Mouse (Mus musculus) kidney, adult 11 months (tissue): ENCODE measurements around the gene Npas1.

ENCODE experiments used
- DNase-seq: peaks from one replicate; pipeline ENCODE4 v3.0.0; 2022

Gene Npas1

DNA sequence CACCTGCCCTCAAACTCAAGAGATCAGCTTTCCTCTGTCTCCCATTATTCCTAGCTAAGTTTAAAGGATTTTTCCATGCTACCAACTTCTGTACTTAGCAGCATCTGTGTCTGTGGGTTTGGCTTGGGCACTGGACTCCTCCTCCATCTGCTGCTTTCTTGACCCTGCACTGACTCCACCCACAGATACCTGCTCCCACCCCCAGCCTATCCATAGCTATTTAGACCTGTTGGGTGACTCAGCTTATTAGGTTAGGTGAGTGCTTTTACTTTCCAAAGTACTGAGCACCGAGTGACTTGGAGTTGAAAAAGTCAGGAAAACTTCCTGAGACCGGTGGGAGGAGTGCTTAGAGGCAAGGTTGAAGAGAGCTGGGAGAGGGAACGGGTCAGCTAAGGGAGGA lies 62.1 kb downstream of the Npas1 start:
- DNase-seq, result peak; percentile 73

DNA sequence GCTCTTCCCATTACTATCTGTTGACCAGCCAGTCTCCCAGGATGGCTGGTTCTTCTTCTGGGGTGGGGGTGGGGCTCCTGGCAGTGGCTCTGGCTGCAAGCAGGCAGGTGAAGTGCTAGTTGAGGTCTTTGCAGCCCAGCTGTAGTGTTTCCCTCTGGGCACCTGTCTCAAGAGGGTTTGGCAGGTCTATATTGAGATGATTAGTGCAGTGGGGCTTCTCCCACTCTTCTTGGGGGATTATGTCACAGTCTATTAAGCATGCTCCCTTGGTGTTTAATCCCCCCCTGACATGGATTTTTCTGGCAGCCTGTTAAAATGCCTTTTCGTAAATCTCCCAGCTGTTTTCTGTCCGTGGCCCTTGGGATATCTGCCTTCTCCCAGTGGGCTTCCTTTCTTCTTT lies 64.6 kb downstream of the Npas1 start:
- no peak for DNase-seq

DNA sequence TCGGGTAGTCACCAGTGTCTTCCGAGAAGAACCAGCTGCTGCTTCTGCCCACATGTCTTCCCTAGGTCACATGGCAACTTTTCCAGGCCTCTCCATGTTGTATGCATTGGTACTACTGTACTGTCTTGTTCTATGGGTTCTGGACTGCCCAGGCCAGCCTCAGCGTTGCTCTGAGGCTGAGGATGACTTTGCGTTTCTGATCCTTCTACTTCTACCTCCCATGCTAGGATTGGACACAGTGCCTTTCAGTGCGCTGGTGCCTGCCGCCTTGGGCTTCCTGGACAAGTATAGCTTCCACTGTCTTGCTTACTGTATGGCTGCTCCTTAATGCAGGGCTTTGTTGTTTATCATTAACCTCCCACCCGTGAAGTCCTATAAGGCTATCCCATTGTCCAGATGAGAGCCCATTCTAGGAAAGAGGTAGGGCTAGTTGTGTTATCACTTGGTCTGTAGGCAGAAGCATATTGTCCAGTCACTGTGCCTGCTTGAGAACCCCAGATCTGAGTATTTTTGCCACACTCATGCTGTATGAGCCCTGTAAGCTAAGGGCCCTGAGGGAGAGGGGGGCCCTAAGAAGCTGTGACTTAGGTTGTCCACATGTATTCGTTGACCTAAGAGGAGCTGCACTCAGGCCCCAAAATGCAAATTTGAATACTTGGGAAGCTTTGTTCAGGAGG lies 65.2 kb downstream of the Npas1 start:
- no peak for DNase-seq

DNA sequence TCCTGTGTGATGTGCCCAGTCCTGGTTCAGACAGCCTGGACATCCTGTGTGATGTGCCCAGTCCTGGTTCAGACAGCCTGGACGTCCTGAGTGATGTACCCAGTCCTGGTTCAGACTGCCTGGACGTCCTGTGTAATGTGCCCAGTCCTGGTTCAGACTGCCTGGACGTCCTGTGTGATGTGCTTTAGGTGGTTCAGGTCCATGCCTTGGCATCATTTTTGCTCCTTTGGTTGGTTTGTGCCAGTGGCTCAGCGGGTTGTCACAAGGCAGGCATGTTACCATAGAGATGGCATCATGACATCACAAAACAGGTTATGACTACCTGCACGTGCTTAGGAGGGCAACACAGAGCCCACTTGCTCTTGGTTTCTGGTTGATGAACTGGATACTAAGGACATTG lies 66.4 kb downstream of the Npas1 start:
- no peak for DNase-seq

DNA sequence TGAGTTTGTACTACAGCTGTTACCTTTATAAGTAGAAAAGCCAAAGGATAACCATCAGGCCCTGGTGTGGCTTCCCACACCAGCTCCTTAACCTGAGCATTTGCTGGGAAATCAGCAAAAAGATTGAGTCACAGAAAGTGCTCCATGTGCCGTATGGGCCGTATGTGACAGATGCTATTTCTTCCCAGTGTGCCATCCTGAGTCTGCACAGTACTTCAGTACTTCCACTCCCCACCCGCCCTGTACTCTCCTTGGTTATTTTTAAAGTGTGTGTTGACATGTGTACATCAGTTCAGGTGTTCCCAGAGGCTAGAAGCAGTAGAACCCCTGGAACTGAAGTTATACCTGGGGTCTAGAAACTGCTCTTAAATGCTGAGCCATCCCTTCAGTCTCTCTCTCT lies 70.5 kb downstream of the Npas1 start:
- DNase-seq, result no peak
